Mouse (Mus musculus) hindbrain, embryonic 11.5 days (tissue): ENCODE results near the gene Lyzl4. TPM values are rescaled to one million over a fixed set of nuclear protein-coding genes. Genes with fewer than 3 reads are reported as not detected.
A peak's percentile ranks its signal among the peaks of the same experiment; 100 is the strongest.

Experiments used
- ATAC-seq: fragments of 200-750 bp; cut with Nextera tagmentation; 2 replicates; pipeline ENCODE4 v1.8.0; 2017; ENCODE audit warnings: mild to moderate bottlenecking, moderate TSS enrichment, moderate library complexity; ENCODE audit not compliant: low FRiP score
- DNase-seq: peaks from one replicate; pipeline ENCODE4 v3.0.0-alpha.2; 2015; ENCODE audit warnings: low spot score
- H3K27ac ChIP-seq: fragments of 300-500 bp; sonication (generic); 2 replicates; pipeline ENCODE4 v1.5.1; 2014; ENCODE audit warnings: mild to moderate bottlenecking, low read depth, low read length
- H3K27me3 ChIP-seq: fragments of 300-500 bp; sonication (generic); 2 replicates; pipeline ENCODE4 v1.6.1; 2014; ENCODE audit warnings: mild to moderate bottlenecking, low read length, moderate library complexity, mixed read lengths; ENCODE audit not compliant: control insufficient read depth, insufficient read depth
- H3K36me3 ChIP-seq: fragments of 300-500 bp; sonication (generic); 2 replicates; pipeline ENCODE4 v1.6.1; 2014; ENCODE audit warnings: mild to moderate bottlenecking, low read length, moderate library complexity, mixed read lengths; ENCODE audit not compliant: control insufficient read depth, insufficient read depth
- H3K4me1 ChIP-seq: fragments of 300-500 bp; sonication (generic); replicated peaks from 2 replicates; pipeline ENCODE4 v1.6.1; 2014; ENCODE audit warnings: low read length, mixed read lengths; ENCODE audit not compliant: control insufficient read depth, insufficient read depth
- H3K4me2 ChIP-seq: fragments of 300-500 bp; sonication (generic); replicated peaks from 2 replicates; pipeline ENCODE4 v1.6.1; 2014; ENCODE audit warnings: mild to moderate bottlenecking, low read depth, low read length
- H3K4me3 ChIP-seq: fragments of 300-500 bp; sonication (generic); 2 replicates; pipeline ENCODE4 v1.5.1; 2014; ENCODE audit warnings: low read depth, low read length
- H3K9ac ChIP-seq: fragments of 300-500 bp; sonication (generic); 2 replicates; pipeline ENCODE4 v1.6.1; 2014; ENCODE audit warnings: low read depth, low read length
- H3K9me3 ChIP-seq: fragments of 300-500 bp; sonication (generic); 2 replicates; pipeline ENCODE4 v1.6.1; 2016; ENCODE audit warnings: low read length; ENCODE audit not compliant: control insufficient read depth
- WGBS: fragments of 180-500 bp; shearing (Covaris S2); extraction: QIAGEN DNeasy Blood & Tissue Kit; methylation state at CpG from one replicate; pipeline ENCODE4 v1.1.7; 2014; 5-methylcytosine and 5-hydroxymethylcytosine counted together
- polyA plus RNA-seq: library from polyadenylated mRNA; unstranded; fragments of >200 nt; fragmentation: Nextera tagmentation; extraction: Ambion mirVana; gene quantifications from 2 replicates; pipeline ENCODE4 v1.2.1, GENCODE M21; 2014

Lyzl4 gene
- polyA plus RNA-seq, 1 experiment from 2014 or later: not detected

DNA sequence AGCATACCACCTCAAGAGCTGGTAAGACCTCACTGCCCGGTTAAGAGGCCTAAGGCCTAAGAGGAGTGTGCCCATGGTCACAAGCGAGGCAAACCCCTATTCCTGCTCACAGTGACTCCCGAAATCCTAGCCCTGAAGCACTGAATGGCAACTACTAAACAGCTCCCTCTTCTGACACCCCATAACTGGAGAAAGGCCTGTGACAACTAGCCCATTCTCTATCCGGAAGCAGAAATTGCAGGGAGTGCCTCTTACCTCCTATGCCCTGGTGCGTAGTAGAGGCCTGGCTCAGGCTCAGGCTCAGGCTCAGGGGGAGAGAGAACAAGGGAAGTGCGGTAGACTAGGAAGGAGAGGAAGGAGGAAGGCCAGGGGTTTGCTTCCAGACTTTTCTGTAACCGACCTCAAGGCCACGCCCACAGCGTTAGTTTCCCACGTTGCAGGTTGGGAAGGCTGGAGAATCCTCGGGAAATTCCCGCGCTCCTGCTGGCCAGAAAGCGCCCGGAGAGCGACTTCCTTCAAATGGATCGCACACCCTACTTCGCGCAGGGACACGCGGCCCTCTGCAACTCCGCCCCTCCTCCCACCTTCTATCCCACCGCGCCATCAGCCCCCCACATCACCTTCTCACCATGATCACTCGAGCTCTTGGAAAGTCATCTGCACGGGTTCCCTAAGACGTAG is 521 bp downstream of the Lyzl4 start:
- Histone ChIP-seq H3K4me3 (peak overlapping the region; percentile 43), H3K4me2 (peak overlapping the region; percentile 83), H3K4me1 (peaks cover 9% of the 10 kb centered on the region), H3K27ac (no peak overlapping the region), H3K36me3 (no peaks in the 10 kb centered on the region), H3K9me3 (no peaks in the 10 kb centered on the region), H3K9ac (peak overlapping the region; percentile 15; the same call in 1 of the 2 replicates), H3K27me3 (peaks cover 42% of the 10 kb centered on the region)
- DNase-seq (peak; percentile 47), ATAC-seq (peak; percentile 36; the same call in 1 of the 2 replicates)
- 13% methylated on average over 27 of the region's 27 CpGs for WGBS

DNA sequence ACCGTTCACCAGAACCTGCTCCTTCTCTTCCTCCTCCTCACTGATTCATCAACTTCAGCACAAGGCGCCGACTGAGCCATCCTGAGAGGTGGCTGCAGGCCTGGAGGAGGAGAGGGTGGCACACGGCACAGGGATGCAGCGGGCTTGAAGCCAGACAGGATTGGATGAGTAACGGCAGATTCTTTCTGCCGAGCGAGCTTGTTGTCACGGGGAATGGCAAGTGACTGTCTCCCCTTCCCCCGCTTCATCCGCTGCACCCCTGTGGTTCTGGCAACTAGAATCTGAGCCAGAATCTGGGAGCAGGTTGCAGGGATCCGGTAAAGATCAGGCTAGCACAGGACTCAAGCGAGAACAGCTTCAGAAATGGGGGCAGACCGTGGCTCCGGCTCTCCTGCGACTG is 2.1 kb downstream of the Lyzl4 start:
- no peak overlapping the region for H3K9ac ChIP-seq
- no peaks in the 10 kb centered on the region for H3K36me3 ChIP-seq
- no peak overlapping the region for H3K4me2 ChIP-seq
- H3K27me3 ChIP-seq: peaks cover 42% of the 10 kb centered on the region
- H3K27ac ChIP-seq: no peak overlapping the region
- no peak overlapping the region for H3K4me3 ChIP-seq
- H3K4me1 ChIP-seq: peaks cover 9% of the 10 kb centered on the region
- WGBS: 45% methylated on average over 16 of the region's 16 CpGs
- no peaks in the 10 kb centered on the region for H3K9me3 ChIP-seq
- DNase-seq (no peak), ATAC-seq (no peak)

- no peaks in the 10 kb centered on the region for H3K36me3 ChIP-seq
- 57% methylated on average over 7 of the region's 7 CpGs for WGBS
- H3K9ac ChIP-seq: no peak overlapping the region
- H3K9me3 ChIP-seq: no peaks in the 10 kb centered on the region
- no peak overlapping the region for H3K27ac ChIP-seq
- no peaks in the 10 kb centered on the region for H3K4me1 ChIP-seq
- H3K4me2 ChIP-seq: no peak overlapping the region
- ATAC-seq (no peak), DNase-seq (no peak)
- peaks cover 10% of the 10 kb centered on the region for H3K27me3 ChIP-seq
- no peak overlapping the region for H3K4me3 ChIP-seq
These were observed 5.9 kb downstream of the Lyzl4 start for GRCm38 (mm10) chr9:121635835-121636576.

- Histone ChIP-seq H3K27ac (no peak overlapping the region), H3K36me3 (no peaks in the 10 kb centered on the region), H3K27me3 (no peaks in the 10 kb centered on the region), H3K4me3 (no peak overlapping the region), H3K4me1 (no peaks in the 10 kb centered on the region), H3K4me2 (no peak overlapping the region), H3K9me3 (no peaks in the 10 kb centered on the region), H3K9ac (no peak overlapping the region)
- ATAC-seq: no peak
- 90% methylated on average over 6 of the region's 6 CpGs for whole genome bisulfite sequencing
- no peak for DNase-seq
These were observed 8.6 kb downstream of the Lyzl4 start for GRCm38 (mm10) chr9:121633306-121633705.

DNA sequence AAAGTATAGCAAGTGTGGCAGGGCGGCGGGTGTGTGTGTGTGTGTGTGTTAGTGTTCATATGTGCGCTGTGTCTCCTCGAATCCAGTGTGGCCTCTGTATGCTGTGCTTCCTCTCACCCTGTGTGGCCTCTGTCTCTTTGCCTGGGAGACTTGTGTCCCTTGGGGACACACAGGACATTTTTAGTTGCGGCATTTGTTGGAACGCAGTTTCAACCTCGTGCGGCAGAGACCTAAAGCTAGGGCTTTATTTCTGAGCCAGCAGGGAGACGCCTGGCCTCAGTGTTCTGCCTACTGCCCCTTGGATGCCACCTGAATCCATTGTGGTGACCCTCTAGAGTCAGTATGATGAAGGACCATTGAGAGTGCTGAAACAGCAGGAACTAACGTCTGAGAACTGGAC is 9.0 kb downstream of the Lyzl4 start:
- H3K4me2 ChIP-seq: no peak overlapping the region
- no peaks in the 10 kb centered on the region for H3K27me3 ChIP-seq
- no peak overlapping the region for H3K27ac ChIP-seq
- no peak overlapping the region for H3K9ac ChIP-seq
- H3K4me1 ChIP-seq: no peaks in the 10 kb centered on the region
- no peak for ATAC-seq
- H3K36me3 ChIP-seq: no peaks in the 10 kb centered on the region
- no peaks in the 10 kb centered on the region for H3K9me3 ChIP-seq
- DNase-seq: no peak
- 85% methylated on average over 10 of the region's 10 CpGs for WGBS
- H3K4me3 ChIP-seq: no peak overlapping the region

DNA sequence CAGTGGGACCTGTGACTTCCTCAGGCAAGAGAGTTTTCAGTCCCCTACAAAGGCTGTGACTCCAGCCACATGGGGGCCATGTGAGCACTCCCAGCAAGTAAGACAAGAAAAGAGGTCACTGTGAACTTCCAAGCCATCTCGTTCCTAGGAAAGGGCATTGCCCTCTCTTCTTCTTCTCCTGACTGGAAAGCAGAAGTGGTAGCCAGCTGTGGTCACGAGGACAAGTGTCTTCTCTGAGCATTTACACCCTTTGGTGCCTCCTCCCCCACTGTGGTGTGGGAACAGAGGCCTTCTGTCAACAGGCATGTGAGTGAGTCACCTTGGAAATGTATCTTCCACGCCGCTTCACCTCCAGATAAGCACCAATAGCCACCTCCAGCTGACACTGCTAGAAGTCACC is 9.9 kb downstream of the Lyzl4 start:
- H3K4me2 ChIP-seq: no peak overlapping the region
- no peak overlapping the region for H3K27ac ChIP-seq
- H3K4me3 ChIP-seq: no peak overlapping the region
- no peaks in the 10 kb centered on the region for H3K36me3 ChIP-seq
- no peak overlapping the region for H3K9ac ChIP-seq
- 77% methylated on average over 4 of the region's 4 CpGs for WGBS
- DNase-seq (no peak), ATAC-seq (no peak)
- H3K4me1 ChIP-seq: no peaks in the 10 kb centered on the region
- H3K27me3 ChIP-seq: no peaks in the 10 kb centered on the region
- H3K9me3 ChIP-seq: no peaks in the 10 kb centered on the region

GRCm38 (mm10) chr9:121630627-121631026 is 11.3 kb downstream of the Lyzl4 start:
- Histone ChIP-seq H3K27ac (no peak overlapping the region), H3K36me3 (no peaks in the 10 kb centered on the region), H3K9ac (no peak overlapping the region), H3K4me1 (no peaks in the 10 kb centered on the region), H3K9me3 (no peaks in the 10 kb centered on the region), H3K4me3 (no peak overlapping the region), H3K4me2 (no peak overlapping the region), H3K27me3 (no peaks in the 10 kb centered on the region)
- no peak for ATAC-seq
- WGBS: 100% methylated on average over 1 of the region's 1 CpGs
- no peak for DNase-seq

DNA sequence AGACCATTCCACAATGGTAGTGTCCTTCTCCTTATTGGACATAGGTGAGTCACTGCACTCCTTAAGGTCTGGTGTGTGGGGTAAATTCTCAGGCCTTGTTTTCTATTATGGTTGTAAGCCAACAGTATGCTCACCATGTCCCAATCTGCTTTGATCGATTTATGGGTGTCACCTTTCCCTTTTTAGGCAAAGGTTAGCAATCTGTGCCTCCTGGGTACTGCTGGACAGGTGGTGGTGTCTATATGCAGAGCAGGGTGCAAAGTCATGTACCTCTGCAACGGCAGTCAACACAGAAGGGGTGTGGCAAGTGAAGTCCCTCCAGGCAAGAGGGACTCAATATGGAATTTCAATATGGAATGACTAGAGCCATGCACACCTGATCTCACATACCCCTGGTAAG is 17.0 kb downstream of the Lyzl4 start:
- H3K4me1 ChIP-seq: no peaks in the 10 kb centered on the region
- ATAC-seq: no peak
- no peak overlapping the region for H3K9ac ChIP-seq
- H3K4me2 ChIP-seq: no peak overlapping the region
- DNase-seq: no peak
- 86% methylated on average over 2 of the region's 2 CpGs for WGBS
- H3K4me3 ChIP-seq: no peak overlapping the region
- no peaks in the 10 kb centered on the region for H3K9me3 ChIP-seq
- no peaks in the 10 kb centered on the region for H3K27me3 ChIP-seq
- H3K27ac ChIP-seq: no peak overlapping the region
- H3K36me3 ChIP-seq: no peaks in the 10 kb centered on the region

DNA sequence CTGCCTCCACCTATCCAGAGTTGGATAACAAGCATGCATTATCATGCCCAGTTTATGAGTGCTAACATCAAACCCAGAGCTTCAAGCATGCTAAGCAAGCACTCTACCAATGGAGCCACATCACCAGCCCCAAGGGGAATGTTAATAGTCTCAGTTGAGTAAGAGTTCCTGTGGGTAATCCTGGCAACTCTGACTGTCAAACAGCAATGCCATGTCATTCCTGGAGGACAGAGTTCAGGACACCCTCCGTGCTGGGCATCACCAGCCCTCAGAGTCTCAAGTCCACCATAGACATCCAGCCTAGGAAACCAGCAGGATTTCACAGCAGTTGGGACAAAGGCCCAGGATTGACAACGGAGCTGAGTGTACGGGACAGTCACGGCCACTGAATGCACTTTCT is 18.7 kb downstream of the Lyzl4 start:
- no peaks in the 10 kb centered on the region for H3K36me3 ChIP-seq
- ATAC-seq: no peak
- no peak overlapping the region for H3K9ac ChIP-seq
- H3K27ac ChIP-seq: no peak overlapping the region
- no peak overlapping the region for H3K4me2 ChIP-seq
- no peak overlapping the region for H3K4me3 ChIP-seq
- no peaks in the 10 kb centered on the region for H3K4me1 ChIP-seq
- H3K27me3 ChIP-seq: no peaks in the 10 kb centered on the region
- H3K9me3 ChIP-seq: no peaks in the 10 kb centered on the region
- WGBS: 84% methylated on average over 4 of the region's 4 CpGs
- no peak for DNase-seq
